Mouse (Mus musculus) frontal cortex, adult 2 months (tissue): ENCODE measurements around the gene Ube2j1. TPM values are rescaled to one million over a fixed set of nuclear protein-coding genes. Genes with fewer than 3 reads are reported as not detected.

Experiments
- DNase-seq, 2 experiments: peaks; one replicate each; pipeline ENCODE4 v3.0.0; 2022; ENCODE audit warnings: low spot score in 1 of 2; ENCODE audit errors: extremely low spot score in 1 of 2
- polyA plus RNA-seq: library from polyadenylated mRNA; depleted of rRNA; stranded (reverse); fragments of >200 nt; gene quantifications from 2 replicates; pipeline ENCODE4 v1.2.3, GENCODE M21; 2012

Gene Ube2j1
- polyA plus RNA-seq, 1 experiment, result 52.2 TPM

GRCm38 (mm10) chr4:33010078-33010477, 21.1 kb upstream of the Ube2j1 start:
- no peak for DNase-seq

GRCm38 (mm10) chr4:33012484-33012883, 18.7 kb upstream of the Ube2j1 start:
- no peak for DNase-seq

GRCm38 (mm10) chr4:33018361-33018999, 12.7 kb upstream of the Ube2j1 start:
- peak; percentile 85 to 96 for DNase-seq

GRCm38 (mm10) chr4:33024420-33024819, 6.8 kb upstream of the Ube2j1 start:
- no peak for DNase-seq

- DNase-seq, result no peak
These were observed 2.1 kb upstream of the Ube2j1 start for GRCm38 (mm10) chr4:33029104-33029503.

GRCm38 (mm10) chr4:33030264-33031194, 687 bp upstream of the Ube2j1 start:
- DNase-seq, result peak in 1 of 2 experiments; percentile 27

GRCm38 (mm10) chr4:33032045-33032444, 829 bp downstream of the Ube2j1 start:
- DNase-seq, result no peak

- DNase-seq, result no peak
These were observed 2.3 kb downstream of the Ube2j1 start for GRCm38 (mm10) chr4:33033515-33033914.

- DNase-seq, result no peak
These were observed 8.6 kb downstream of the Ube2j1 start for GRCm38 (mm10) chr4:33039826-33040225.

GRCm38 (mm10) chr4:33049601-33050000, 18.4 kb downstream of the Ube2j1 start:
- no peak for DNase-seq

- peak in 1 of 2 experiments; percentile 37 for DNase-seq
These were observed 20.8 kb downstream of the Ube2j1 start for GRCm38 (mm10) chr4:33052055-33052454.

GRCm38 (mm10) chr4:33052650-33053049, 21.4 kb downstream of the Ube2j1 start:
- DNase-seq, result no peak

GRCm38 (mm10) chr4:33054426-33054825, 23.2 kb downstream of the Ube2j1 start:
- no peak for DNase-seq

- DNase-seq, result no peak
These were observed 25.1 kb downstream of the Ube2j1 start for GRCm38 (mm10) chr4:33056317-33056716.

GRCm38 (mm10) chr4:33057890-33058687, 26.9 kb downstream of the Ube2j1 start:
- DNase-seq, result peak; percentile 14 to 62

- DNase-seq, result no peak
These were observed 29.9 kb downstream of the Ube2j1 start for GRCm38 (mm10) chr4:33061158-33061557.

GRCm38 (mm10) chr4:33062981-33063380, 31.8 kb downstream of the Ube2j1 start, which contains the start of gene Gabrr2:
TSS of gene Gabrr2 (plus strand) at chr4:33062999.
- DNase-seq, result no peak

GRCm38 (mm10) chr4:33064986-33065385, 33.8 kb downstream of the Ube2j1 start:
- DNase-seq, result no peak

- no peak for DNase-seq
These were observed 35.2 kb downstream of the Ube2j1 start for GRCm38 (mm10) chr4:33066223-33066960.

GRCm38 (mm10) chr4:33067331-33067730, 36.1 kb downstream of the Ube2j1 start:
- DNase-seq, result no peak
